Mouse (Mus musculus) embryo, embryonic 10.5 days (tissue): ENCODE data around the gene Nipal3.

Experiments
- DNase-seq: peaks from one replicate; pipeline ENCODE4 v3.0.0-alpha.2; 2015; ENCODE audit warnings: low spot score

Gene Nipal3

GRCm38 (mm10) chr4:135494521-135495396 is at the start of gene Nipal3, which contains the start of gene Stpg1:
TSS of gene Nipal3 (minus strand) at chr4:135495038.
TSS of gene Stpg1 (plus strand) at chr4:135494790.
- DNase-seq, result peak; percentile 95

GRCm38 (mm10) chr4:135544284-135544683 is 49.4 kb upstream of the Nipal3 start:
- DNase-seq, result no peak

- no peak for DNase-seq
These were observed 45.2 kb upstream of the Nipal3 start for GRCm38 (mm10) chr4:135540057-135540456.

GRCm38 (mm10) chr4:135539056-135539455 is 44.2 kb upstream of the Nipal3 start:
- no peak for DNase-seq

GRCm38 (mm10) chr4:135535021-135535420 is 40.2 kb upstream of the Nipal3 start:
- no peak for DNase-seq

- no peak for DNase-seq
These were observed 38.2 kb upstream of the Nipal3 start for GRCm38 (mm10) chr4:135533001-135533400.

GRCm38 (mm10) chr4:135531771-135532613 is 37.2 kb upstream of the Nipal3 start:
- no peak for DNase-seq

GRCm38 (mm10) chr4:135531236-135531635 is 36.4 kb upstream of the Nipal3 start:
- no peak for DNase-seq

- no peak for DNase-seq
These were observed 35.4 kb upstream of the Nipal3 start for GRCm38 (mm10) chr4:135530270-135530669.

- DNase-seq, result no peak
These were observed 31.3 kb upstream of the Nipal3 start for GRCm38 (mm10) chr4:135526039-135526710.

GRCm38 (mm10) chr4:135525057-135525456 is 30.2 kb upstream of the Nipal3 start:
- no peak for DNase-seq

- DNase-seq, result peak; percentile 64
These were observed 29.1 kb upstream of the Nipal3 start for GRCm38 (mm10) chr4:135523939-135524338.

- DNase-seq, result no peak
These were observed 25.6 kb upstream of the Nipal3 start for GRCm38 (mm10) chr4:135520421-135520820.

- DNase-seq, result no peak
These were observed 23.3 kb upstream of the Nipal3 start for GRCm38 (mm10) chr4:135518135-135518534.

- DNase-seq, result peak; percentile 77
These were observed 21.8 kb upstream of the Nipal3 start for GRCm38 (mm10) chr4:135516351-135517316.

- DNase-seq, result no peak
These were observed 20.1 kb upstream of the Nipal3 start for GRCm38 (mm10) chr4:135514925-135515324.

GRCm38 (mm10) chr4:135513865-135514264 is 19.0 kb upstream of the Nipal3 start:
- no peak for DNase-seq

- DNase-seq, result no peak
These were observed 14.7 kb upstream of the Nipal3 start for GRCm38 (mm10) chr4:135509515-135509914.

- DNase-seq, result peak; percentile 96
These were observed 13.7 kb upstream of the Nipal3 start for GRCm38 (mm10) chr4:135508419-135509039.

- DNase-seq, result peak; percentile 84
These were observed 12.9 kb upstream of the Nipal3 start for GRCm38 (mm10) chr4:135507547-135508350.
